Mouse (Mus musculus): ENCODE results near the gene Tagap1.
"Not testable (repeated sequence)": the region's sequence is repeated elsewhere in the genome, so short reads cannot be mapped to it uniquely, and the experiment has no call there.

Tagap1 gene

DNA sequence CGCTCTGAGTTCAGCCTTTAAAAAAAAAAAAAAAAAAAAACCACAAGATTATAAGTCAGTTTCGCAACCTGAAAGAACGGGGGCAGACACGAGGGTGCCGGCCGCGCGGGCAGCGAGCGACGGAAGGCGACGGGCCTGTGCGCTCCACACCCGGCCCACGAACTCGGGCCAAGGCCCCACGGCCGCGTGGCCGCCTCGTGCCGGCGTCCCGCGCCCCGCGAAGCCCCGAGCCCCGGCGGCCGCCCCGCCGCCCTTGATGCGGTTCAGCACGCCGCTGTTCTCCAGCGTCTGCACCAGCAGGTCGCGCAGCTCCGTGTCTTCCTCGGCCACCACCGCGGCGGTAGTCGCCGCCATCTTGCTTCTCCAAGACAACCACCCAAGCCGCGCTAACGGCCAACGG is at the start of gene Tagap1:
Gene Tagap1 (minus strand): TSS at position 381 of the 400 bp plus-strand sequence.
- peak; percentile 51 to 59 for DNase-seq

DNA sequence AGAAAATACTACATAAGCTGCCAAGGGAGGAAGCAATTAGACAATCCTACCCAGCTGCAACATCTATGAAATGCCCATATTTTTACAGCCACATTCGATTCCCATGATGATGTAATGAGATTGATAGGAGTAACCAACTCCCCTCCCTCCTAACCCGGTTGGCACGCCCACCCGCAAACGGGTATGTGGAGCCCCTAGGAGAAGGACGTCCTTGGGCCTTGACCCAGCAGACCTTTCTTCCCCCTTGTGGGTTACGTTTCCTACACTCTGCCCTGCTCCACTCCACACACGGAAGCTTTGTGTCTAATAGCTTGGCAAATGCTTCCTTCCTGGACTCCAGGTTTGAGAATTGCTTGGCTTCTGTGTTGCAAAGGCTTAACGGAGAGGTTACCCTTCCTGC is 48.9 kb upstream of the Tagap1 start:
- not testable (repeated sequence) for DNase-seq

DNA sequence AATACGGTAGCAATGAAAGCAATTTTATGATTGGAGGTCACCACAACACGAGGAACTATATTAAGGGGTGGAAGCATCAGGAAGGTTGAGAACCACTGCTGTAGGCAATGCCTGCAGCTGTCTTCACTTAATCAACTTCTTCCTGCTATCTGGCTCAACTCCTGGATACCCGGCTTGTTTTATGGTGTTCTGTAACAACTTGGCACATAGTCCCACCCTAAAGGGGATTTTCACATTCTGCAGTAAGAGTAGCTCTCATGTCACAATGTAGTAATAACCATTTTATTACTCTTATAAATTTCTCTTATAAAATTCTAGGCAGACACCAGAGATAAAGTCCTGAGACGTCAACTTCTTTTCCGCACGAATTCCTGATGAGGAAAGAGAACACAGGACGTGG is 48.5 kb upstream of the Tagap1 start:
- not testable (repeated sequence) for DNase-seq

DNA sequence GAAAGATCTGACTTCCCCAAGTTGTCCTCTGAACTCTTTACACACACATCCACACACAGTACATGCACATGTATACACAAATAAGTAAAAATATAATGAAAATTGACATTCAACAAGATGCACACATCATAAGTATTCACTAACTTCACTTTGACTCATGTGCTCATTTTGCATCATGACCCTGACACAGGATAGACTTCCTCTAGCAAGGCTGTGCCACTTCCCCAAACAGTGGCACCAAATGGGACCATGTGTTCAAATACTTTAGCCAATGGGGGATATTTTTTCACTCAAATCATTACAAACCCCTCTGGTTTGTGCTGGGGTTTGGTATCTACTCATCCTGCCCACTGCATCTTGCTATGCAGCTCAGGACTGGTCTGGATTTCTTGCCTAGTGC is 47.9 kb upstream of the Tagap1 start:
- DNase-seq: not testable (repeated sequence)

DNA sequence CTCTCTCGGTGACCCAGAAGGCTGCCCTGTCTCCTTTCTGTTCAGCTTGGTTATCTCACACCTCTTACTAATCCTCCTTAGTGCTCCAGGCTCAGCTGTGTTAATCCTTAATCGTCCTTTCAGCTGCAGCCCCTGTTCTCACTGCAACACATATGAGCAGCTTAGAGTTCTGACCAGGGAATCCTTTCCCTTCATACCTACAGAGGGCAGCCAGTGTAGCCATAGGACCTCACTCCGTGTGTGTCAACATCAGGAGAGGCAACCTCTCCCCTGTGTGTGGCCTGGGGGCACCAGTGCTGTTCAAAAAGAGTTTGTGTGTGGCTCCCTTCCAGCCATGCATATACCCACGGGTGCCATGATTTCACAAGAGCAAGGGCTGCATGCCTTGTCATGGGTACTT is 44.7 kb upstream of the Tagap1 start:
- not testable (repeated sequence) for DNase-seq

DNA sequence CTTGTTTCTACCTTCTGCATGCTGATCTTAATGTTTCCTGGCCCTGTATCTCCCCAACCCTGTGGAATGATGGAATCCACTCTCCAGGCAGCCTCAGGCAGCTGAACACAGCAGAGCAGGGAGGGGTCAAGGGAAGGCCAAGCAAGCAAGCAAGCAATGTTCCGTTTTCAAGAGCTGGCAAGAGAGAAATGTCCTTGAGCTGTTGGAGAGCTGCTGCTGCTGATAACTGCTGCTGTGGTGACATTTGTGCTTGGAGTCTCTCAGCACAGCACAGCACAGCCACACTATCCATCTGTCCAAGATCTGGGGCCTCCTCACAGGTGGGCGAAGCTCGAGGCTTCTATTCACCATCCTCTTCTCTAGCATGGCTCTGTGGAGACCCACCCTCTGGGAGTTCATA is 42.4 kb upstream of the Tagap1 start:
- DNase-seq: not testable (repeated sequence)

DNA sequence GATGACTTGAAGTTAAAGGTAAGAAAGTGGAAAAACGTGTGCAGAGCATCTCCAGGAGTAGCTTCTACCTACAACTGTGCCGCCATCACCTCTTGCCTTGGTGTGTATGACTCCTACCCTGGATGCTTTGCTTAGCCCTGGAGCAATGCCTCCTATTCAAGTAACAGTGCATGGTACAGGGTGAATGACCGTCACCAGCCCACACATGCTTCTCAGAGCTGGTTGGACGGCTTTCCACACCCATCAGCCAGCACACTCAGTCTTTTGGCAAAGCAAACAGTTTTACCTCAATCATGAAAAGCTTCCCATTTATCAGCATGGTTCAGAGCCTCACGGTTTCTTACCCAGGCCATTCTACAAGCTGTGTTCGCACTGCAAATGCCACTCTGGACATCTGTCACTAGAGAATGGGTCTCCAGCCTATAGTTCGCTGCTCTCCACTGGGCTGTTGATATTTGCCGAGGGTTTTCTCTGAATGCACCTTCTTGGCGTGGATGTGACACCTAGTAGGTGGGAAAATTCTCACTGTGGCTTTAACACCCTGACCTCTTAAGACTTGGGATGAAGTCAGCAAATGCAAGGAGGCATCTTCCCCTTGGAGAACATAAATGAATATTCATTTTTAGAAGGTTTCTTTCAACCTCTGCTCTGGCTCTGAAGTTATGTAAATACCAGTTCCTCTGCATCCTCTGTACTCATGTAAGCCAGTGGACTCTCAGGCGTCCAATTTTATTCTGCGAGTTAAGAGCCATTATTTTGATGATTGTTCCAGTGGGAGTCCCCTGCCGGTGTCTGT is 41.0 kb upstream of the Tagap1 start:
- not testable (repeated sequence) for DNase-seq

DNA sequence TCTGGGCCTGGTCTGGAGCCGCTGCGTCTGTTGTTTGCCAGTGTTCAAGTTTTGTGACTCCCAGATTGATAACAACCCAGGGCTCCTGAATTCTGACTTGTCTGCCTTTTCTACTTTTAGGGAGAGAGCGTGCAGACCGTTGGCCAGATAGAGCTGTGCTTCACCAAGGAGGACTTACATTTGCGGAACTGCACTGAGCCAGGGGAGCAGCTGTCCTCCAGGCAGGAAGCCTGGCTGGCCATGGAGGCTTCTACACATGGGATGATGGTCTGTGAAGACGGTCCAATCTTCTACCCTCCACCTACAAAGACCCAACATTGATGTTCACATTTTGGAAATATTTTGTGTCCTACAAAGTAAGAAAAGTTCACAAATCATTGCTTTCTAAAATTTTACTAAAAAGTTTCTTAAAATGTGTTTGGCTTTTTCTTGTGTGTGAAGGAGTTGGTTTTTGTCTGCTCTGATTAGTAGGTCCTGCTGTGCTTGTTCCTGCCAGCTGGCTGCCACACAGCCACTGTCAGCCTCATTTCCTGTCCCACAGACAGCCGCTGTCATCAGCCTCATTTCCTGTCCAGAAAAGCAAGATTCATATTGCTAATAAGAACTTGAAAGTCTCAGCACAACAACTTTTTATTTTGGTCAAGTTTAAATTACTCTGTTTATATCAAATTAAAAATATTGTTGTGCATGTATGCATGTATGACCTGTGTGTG is 37.0 kb upstream of the Tagap1 start:
- DNase-seq: not testable (repeated sequence)

DNA sequence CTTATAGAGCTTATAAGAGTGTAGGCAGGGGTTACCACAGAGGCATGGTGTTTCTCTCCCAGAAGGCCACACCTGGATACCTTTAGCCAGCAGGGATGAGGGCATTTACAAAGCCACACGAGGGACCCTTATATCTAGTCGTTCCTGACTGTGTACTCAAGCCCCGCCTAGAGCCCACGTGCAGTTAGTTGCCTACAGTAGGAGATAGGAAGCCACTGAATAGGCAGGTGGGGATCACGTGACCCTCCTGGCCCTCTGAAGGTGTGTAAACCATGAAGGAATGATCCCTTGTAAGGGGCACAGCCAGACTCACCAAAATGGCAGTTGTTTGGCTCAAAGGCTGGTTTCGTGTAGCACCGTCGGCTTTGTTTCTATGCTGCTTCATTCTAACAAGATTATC is 35.9 kb upstream of the Tagap1 start:
- not testable (repeated sequence) for DNase-seq

DNA sequence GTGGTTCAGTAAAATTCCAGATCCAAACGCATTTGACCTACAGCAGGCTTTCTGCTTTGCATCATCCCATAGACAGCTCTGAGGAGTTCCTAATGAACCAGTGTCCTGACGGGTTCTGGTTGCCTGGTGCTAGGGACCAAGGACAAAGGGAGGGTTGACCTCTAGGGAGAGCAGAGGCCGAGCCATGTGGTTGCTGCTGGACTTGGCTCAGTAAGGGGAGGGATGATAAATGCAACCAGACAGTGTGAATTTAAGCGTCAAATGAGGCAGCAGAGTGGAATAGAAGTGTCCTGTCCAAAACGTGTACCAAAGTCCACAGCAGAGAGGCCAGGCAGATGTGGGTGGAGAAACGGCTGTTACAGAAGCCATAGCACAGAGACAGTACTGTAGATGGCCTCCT is 34.5 kb upstream of the Tagap1 start:
- DNase-seq: not testable (repeated sequence)

DNA sequence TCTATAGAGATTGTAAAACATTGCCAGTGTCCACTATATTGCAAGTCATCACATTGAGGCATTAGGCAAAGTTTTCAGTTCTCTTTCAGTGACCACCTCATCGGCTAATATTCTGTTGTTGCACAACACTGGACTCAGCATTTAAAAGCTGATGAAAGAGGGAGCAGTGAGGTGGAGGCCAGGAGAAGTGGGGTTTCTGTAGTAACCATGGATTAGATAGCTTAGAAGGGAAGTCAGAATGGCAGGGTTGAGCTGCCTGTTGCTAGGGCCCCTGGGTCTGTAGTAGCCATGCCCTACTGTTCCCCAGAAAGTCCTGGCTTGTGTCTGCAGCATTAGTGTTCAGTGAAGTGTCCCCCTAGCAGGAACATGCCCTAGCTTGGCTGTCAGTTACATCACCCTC is 25.2 kb upstream of the Tagap1 start:
- DNase-seq: not testable (repeated sequence)

DNA sequence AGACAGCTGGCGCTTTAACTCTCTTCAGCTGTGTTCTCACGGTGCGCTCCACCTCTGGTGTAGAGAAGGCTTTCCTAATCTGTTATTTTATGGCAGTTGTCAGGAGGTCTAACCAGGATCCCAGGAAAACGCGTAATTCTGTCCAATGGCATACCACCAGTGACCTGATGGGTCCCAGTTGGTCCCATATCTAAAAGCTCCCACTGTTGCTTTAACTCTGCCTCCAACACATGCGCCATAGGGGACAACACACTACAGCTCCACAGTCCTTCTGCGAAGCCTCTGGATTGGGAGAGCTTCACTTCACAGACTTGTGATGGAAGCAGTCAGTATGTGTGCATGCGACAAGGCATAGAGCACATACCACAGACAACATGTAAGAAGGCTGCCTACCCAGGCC is 19.2 kb upstream of the Tagap1 start:
- DNase-seq: not testable (repeated sequence)

DNA sequence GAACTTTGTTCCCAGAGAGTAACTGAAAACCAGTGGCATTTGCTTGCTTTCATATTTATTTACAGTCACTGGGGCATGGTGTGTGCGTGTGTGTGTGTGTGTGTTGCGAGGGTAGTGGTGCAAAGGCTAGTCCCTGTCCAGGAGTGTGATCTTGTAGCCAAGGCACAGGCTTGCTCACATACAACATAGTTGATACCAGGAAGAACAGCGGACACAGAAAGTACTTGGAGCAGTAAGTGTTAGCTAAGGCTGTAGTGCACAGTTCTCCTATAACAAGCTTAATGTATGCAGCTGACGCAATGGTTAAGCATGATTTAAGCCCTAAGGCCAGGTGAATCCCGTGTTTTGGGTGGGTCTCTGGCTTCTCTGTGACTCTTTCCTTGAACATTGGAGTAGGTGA is 18.4 kb upstream of the Tagap1 start:
- DNase-seq: not testable (repeated sequence)

DNA sequence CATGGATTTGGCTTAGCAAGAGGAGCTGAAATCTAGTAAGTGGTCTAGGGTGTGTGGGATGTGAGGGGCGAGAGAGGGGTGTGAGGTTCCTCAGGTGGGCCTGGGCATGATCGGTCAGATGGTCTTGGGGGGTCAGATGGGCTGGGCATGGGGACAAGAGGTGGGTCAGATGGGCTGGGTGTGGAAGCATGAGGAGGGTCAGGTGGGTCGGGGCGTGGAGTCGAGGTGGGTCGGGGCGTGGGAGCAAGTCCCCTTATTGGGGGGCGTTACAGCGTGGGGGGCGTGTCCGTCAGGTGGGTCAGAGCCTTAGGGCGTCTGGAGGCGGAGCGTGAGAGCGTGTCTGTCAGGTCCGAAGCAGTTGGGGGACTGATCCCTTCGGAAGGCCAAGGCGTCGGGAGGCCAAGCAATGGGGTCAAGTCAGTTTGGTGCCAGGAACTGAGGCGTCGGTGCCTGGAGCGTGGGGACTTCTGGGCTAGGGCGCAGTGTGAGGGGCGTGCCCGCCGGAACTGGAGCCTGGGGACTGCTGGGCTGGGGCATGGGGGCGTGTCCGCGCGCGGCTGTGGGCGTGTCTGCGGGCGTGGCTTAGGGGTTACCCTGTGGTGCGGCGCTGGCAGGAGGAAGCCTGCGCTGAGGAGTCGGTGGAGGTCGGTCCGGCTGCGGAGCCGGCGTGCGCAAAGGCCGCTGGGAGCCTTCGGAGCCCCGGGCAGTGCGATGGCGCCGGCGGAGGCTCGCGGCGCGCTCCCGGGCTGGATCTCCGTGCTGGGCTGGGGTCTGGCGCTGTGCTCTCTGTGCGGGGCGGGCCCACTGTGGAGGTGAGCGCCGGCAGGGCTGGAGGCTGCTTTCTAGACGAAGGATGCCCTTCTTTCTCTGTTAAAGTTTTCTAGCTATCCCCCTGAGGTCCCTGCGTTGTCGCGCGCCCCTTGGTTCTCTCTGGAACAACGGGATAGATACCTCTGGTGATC is 17.6 kb upstream of the Tagap1 start, which contains the start of gene Gm49721:
Gene Gm49721 (plus strand): TSS at position 618 of the 962 bp plus-strand sequence.
- DNase-seq: peak; percentile 69 to 72

DNA sequence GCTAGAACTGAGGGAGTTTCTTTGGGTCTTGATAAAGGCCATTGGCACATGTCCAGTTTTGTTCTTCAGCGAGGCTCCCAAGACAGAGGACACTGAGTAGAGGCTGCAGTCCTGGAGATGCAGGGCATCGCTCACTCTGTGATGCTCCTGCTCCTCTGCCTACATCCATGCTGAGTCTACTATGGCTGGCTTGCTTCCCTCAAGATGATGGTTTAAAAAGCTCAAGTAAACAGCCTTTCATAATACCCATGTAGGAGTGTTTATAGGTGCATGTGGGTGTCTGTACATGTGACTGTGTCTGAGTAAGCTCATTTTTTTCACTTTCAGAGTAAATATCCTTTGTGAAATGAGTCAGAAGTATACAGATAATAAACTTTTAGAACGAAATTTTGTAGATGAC is 14.0 kb upstream of the Tagap1 start:
- DNase-seq: not testable (repeated sequence)

DNA sequence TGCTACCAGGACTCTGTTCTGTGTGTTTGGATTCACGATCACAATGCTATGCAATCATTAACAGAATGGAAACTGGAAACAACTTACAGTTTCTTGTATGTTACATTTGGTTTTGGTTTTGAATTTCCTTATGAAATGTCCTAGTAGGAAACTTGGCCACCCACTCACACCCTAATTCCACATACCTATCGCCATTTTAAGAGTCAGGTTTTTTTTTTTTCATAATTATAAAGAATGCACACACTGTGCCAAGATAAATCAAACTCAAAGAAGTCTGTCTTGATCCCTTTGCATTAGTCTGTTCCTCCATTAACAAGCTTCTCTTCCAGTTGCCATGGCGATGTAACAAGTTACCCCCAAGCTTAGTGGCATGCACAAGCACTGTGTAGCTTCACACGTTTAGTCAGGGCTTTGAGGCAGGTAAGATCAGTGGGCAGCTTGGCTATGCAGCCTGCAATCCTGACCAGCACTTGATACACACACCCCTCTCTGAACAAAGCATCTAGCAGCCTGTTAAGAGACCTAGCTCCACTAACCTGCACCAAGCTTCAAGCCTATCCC is 12.0 kb upstream of the Tagap1 start:
- DNase-seq: not testable (repeated sequence)

DNA sequence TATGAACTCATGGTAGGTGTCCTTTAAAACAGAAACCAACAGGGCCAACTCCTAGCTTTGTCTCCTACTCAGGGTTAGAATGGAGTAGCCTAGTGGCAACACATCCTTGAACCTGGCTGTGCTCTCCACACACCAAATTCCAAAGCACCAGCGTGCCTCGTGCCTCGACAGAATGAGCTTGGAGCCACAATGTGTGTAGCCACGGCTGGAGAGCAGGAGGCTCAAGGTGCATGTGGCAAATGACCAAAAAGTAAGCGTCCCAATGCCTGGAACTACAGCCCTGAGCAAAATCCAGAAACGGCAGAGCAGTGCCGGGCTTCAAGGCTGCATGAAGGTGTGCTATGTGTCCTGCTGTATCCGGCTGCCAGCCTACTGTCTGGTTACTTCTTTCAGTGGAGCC is 10.3 kb upstream of the Tagap1 start:
- DNase-seq: not testable (repeated sequence)

DNA sequence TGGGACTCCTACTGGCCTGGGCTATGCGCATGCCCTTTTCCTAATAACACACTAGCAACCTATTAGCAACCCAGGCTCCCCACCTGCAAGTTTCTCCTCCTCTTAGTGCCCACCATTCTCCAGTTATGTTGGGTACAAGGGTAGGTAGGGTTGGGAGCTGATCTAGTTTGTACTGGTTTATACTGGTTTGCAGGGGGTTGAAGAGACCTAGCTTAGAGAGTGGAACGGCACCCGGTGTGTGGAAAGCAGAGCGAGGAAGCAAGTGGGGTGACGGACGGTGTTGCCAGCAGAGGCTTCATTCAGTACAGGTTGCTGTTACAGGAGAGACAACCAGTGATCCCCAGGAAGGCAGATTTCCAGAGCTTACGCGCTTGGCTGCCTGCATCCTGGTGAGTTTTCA is 9.4 kb upstream of the Tagap1 start, which contains the start of gene Rnaset2b:
Gene Rnaset2b (plus strand): TSS at position 301 of the 400 bp plus-strand sequence.
- not testable (repeated sequence) for DNase-seq

DNA sequence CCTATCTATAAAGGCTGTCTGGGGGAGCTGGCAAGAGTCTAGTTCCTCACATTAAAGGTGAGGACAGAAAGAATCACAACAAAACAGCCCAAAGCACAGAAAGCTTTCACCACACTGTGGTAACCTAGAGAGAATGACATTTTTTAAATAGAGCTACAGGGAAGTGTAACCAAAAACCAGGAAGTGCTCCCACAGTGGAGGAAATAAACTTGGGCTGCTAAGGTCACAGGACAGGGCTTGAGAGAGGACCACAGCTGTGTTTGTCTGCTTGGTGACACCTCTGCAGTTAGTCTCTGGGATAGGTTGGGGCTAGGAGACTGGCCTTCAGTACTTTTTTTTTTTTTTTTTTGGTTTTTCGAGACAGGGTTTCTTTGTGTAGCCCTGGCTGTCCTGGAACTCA is 6.7 kb upstream of the Tagap1 start:
- DNase-seq: not testable (repeated sequence)

DNA sequence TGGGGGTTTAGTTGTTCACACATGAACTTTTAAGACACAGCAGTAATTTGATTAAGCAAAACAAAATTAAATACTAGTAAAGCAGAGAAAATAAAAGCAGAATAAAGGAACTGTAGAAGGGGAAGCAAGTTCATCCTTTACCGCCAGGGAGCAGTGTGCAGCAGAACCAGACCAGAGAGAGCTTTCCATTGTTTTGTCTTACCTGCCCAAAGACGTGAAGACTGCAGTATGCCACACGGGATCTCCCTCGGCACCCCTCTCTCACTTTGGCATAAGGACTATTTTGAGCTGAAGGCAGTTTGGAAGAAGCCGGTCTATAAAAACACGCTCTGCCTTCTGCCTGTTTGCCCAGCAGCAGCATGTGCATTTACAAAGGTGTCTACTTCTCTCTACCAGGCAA is 4.4 kb upstream of the Tagap1 start:
- peak in 1 of 2 experiments; percentile 39 for DNase-seq

DNA sequence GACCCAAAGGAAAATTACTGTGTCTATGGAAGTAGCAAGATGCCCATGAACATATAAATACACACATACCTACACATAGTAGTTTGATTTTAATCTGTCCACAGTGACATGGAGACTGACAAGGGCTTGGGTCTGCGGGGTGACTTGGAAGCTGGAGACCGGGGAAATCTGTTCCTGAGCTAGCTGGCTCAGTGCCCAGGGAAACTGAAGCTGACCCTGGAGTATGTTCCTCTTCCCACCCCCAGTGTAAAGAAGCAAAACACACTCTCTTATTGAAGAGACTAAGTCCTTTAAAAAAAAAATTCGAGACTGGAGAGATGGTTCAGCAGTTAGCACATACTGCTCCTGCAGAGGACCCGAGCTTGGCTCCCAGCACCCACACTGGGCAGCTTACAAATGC is 2.0 kb upstream of the Tagap1 start:
- not testable (repeated sequence) for DNase-seq

DNA sequence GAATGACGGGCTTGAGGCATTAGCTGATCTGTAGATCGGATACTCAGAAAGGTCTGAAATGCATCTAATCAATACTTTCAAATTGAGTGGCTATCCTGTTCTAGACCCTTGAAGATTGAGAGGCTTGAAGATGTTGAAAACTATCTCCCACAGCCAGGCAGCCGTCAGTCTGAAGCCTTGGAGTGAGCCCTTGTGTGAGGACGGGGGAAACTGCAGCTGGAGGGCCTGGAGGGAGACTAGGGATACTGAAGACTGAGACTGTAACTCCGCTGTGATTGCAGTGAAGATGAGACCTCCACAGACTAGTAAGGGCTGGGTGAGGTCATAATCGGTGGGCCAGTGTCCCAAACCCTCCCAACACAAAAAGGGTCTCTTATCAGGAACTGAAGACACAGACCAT is 1.4 kb upstream of the Tagap1 start:
- not testable (repeated sequence) for DNase-seq

Data from spleen, adult 18-20 months (tissue).